Mouse (Mus musculus): ENCODE results near the gene Stpg1.

DNA sequence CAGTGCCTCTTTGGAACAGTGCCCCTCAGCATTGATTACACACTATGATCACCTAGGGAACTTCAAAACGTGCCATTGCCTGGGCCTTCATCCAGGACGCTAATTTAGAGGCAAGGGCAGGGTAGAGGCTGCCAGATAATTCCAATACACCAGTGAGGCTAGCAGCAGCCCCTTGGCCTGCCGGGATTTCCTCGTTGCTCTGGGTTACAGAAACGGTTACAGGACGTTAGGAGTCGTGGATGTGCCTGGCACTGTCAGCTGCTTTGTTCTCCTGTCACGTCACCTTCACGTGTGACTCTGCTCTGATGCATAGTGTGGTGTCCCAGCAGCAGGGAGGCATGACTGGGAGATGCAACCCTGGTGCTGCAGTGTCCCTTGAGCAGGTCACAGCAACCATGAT lies 45.5 kb downstream of the Stpg1 start:
- TF ChIP-seq EP300 (IDR thresholded peaks at IDR 0.05; ENCODE audit: insufficient read depth, low read depth, low read length): no peak
- TF ChIP-seq POLR2A (IDR thresholded peaks at IDR 0.05; ENCODE audit: insufficient read depth, low read length): no peak
- no peak for TF ChIP-seq CTCF (IDR thresholded peaks at IDR 0.05; ENCODE audit: low read depth, low read length)

Data from ES-Bruce4 (cell line).